Mouse (Mus musculus): ENCODE measurements around the gene Grin3a.
"Not testable (repeated sequence)": the region's sequence is repeated elsewhere in the genome, so short reads cannot be mapped to it uniquely, and the experiment has no call there.

Gene Grin3a

DNA sequence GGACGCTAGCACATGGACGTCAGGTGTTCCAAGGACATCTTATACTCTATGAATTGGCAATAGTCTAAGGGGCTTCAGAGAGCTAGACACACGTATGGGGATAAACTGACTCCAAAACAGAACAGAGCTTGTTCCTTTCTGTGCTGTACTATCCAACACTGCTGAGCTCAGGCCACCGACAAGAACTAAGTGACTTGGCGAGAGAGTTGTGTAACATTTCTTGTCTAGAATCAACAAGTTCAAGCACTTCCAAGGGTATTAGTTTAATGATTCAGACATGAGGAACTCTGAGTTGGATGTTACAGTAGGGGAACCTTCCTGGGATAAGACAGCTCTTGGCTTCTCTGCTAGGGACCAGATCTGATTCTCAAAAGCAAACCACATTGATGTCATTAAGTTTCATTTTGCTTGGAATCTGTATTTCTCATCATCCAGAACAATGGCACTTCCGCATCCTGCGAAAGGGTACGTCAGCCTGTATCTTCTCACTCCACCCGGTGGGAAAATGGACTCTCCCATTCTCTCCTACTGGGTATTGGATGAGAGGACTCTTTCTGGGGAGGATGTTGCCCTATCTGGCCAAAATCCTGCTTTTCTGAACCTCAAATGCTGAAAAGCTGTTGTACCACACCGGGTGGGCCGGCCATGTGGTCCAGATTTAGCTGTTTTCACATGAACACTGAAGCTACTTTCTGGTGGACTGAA is 165.2 kb downstream of the Grin3a start:
- no peak for DNase-seq (ENCODE audit: low spot score in 2 of 2)

DNA sequence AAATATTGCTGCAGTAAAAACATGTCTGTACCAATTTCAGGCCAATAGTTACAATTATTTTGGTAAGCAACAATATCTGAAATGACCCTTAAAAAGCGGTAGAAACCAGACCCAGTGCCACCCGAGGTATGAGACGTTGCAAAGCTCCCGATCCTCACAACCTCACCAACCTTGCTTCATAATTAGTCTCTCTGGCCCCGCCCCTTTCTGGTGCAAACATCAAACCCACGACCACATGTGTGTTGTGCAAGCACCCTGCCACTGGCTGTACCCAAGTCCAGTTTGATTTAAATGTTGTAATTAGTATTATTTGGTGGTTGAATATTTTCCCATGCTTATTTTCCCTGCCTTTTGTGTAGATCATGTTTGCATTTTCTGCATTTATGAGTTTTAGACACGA is 168.8 kb downstream of the Grin3a start:
- no peak for DNase-seq (ENCODE audit: low spot score in 2 of 2)

DNA sequence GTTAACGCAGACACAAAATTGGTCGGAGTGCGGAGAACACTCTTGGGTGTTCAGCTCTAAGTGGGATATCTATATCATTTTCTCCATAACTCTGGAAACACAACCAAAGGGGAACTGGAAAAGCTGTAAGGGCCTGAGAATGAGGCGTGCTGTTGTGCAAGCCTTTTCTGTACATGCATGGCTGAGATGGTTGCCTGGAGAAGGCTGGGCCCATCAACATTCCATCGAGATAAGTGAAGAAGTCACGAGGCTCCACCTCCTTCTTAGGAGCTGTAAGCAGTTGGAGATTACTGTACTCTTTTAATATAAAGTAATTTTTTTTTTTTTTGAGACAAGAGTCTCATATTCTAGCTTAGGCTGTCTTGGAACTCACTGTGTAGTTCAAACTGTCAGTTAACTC is 169.5 kb downstream of the Grin3a start:
- DNase-seq (ENCODE audit: low spot score in 2 of 2) = no peak

DNA sequence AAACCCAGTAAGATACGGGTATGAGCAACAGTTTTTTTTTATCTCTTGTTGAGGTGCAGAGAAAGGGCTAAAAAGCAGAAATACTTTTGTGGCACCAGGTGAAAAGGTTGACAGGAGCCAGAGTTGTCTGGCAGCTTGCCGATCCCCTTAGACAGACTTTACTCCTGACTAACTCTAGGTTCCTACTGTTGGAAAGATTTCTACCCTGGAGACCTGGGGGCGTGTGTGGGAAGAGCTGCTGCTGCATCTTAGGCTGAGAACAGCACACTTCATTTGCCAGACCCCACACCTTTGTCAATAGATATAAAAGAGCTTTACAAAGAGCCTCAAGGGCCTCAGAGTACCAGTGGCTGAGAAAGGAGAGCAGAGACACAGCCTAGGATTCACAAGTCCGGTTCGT is 180.7 kb downstream of the Grin3a start:
- DNase-seq (ENCODE audit: low spot score in 2 of 2) = no peak

DNA sequence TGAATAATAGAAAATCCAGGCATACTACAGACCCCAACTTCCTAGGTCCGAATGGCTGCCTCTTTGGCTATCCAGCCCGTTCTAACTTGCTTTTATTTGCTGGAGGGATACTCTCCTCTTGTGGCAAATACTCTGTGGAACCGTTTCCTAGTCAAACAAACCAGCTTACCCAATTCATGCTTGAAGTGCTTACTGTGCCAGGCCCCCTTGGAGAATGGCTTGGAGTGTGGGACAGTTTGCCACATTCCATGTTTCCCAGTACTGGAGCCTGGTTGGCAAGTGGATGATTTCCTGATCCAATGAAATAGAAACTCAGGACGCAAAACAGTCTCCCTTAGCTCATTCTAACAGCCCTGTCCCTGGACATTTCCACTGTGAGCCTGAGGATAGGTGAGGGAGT is 183.3 kb downstream of the Grin3a start:
- DNase-seq (ENCODE audit: low spot score in 2 of 2) = no peak

DNA sequence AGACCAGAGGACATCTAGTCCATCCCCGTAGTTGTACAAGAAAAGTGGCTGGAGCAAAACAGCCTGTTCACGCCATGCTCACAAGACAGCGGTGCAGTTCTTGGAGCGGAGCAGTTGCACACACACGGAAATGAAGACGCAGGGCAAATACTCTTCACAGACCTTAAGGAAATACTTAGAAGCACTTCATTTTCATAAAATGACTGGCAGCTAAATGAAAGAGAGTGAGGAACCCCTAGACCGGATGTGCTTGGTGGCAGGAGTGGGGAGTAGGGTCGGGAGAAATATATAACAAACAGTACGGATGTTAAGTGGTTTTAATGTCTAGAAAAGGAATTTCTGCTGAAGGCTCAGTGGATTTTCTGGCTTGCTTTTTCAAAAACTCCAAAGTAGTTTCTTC is 183.9 kb downstream of the Grin3a start:
- no peak for DNase-seq (ENCODE audit: low spot score in 2 of 2)

DNA sequence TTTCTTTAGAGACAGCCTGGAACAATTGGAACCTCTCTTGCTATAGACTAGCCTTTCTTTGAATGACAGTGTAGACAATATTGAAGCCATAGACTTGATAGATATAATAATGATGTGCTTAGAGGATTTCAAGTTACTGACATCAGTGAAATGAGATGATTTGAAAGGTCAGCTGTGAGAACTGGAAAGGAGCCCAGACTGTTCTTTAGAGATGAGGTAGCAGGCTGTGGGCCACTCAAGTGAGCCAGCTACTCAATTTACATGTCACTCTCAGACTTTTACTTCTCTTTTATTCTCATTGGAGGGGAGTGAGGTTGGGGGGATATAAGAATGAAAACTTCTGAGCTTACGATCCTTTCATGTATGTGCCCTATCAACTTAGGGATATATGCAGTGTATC is 186.1 kb downstream of the Grin3a start:
- no peak for DNase-seq (ENCODE audit: low spot score in 2 of 2)

DNA sequence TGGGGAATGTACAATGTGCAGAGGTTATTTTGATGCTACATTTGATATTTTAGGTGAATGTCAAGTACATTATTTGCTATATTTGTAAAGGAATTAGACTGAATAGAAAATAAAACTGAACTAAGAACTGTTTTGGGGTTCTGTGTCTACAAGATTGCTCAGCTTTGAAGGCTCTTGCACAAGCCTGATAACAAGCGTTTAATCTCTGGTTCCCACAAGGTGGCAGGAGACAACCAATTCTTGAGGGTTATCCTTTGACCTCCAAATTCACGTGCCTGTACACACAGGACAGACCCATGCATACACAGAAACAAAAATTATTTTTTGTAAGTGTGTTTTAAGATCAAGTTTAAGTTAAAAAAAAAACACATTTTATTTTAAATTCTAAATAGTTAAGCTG is 205.6 kb downstream of the Grin3a start:
- no peak for DNase-seq (ENCODE audit: low spot score in 2 of 2)

DNA sequence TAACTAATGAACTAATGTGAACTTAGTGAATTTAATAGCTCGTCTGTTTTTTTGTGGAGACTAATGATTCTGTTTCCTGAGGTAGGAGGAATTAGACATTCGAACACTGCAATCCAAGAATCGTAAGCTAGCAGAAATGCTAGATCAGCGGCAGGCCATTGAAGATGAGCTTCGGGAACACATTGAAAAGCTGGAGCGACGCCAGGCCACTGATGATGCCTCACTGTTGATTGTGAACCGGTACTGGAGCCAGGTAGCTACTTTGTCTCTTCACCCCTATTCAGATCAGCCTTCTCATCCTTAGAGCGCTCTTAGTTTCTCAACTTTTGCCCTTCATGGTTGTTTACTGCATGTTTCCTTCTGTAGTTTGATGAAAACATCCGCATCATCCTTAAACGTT is 207.7 kb downstream of the Grin3a start:
- DNase-seq (ENCODE audit: low spot score in 2 of 2) = no peak

DNA sequence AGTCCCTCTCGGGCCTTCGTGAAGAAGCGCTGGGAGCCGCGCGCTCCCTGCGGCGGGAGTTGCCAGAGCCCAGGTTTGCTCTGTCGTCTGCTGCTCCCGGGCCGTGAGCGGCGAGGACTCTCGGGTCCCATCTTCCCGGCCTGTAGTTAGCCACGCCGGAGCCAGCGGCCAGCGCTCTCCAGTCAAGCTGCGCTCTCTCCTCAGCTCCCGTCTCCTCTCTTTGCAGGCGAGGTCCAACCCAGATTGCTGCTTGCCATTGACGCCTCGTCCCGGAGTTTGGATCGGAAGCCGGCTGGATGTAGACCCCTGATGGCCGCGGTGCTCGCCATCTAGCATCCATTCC is 213.4 kb downstream of the Grin3a start:
- DNase-seq (ENCODE audit: low spot score in 2 of 2) = peak in 1 of 2 experiments; percentile 23

DNA sequence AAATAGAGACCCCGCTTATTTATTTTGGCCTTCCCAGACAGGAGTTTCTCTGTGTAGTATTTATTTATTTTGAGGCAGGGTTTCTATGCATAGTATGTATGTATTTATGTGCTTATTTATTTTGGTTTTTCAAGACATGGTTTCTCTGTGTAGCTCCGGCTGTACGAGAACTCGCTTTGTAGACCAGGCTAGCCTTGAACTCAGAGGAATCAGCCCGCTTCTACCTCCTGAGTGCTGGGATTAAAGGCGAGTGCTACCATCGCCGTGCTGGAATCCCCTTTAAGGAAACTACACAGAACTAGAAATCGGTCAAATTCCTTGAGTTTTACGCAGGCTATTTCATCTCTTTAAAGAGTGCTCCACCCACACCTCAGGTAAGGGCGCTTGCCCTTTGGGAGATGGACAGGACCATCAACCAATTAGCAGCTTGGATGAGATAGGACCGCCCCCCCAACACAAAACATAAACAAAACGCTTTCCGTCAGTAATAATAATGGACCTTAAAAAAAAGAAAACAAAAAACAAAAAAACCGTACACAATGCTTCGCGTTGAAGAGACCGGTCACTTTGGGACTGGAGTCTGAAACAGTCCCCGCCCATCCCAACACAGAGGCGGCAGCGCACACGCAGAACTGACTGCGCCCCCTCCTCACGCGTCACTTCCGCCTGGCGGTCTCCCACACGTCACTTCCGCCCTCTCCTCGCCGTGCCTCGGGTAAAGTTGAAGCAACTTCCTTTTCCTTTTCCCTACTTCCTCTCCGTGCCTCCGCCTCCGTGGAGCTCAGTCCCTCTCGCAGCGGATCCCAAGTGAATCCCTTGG is 214.0 kb downstream of the Grin3a start, which contains the start of gene Rnf20:
Gene Rnf20, plus strand, starts transcription at position 688 of the 820 bp plus-strand sequence.
- peak; percentile 88 to 94 for DNase-seq (ENCODE audit: low spot score in 2 of 2)

DNA sequence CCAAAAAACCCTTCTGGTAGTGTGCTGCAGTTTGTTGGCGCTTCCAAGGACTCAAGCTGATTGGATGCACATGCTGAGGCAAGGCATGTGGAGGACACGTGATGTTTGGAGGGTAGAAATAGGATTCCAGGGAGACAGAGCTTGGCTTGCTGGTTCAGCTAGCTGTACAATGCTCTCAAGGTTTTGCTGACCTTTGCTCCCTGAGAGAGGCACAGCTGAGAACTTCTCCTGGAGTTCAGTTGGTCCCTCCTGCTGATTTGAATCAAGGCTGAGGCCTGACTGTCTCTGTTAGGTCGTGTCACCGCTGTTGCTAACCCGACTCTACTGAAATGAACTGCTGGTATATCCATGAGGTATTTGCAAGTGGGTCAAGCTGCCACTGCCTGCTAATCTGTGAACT is 216.6 kb downstream of the Grin3a start:
- DNase-seq (ENCODE audit: low spot score in 2 of 2) = no peak

DNA sequence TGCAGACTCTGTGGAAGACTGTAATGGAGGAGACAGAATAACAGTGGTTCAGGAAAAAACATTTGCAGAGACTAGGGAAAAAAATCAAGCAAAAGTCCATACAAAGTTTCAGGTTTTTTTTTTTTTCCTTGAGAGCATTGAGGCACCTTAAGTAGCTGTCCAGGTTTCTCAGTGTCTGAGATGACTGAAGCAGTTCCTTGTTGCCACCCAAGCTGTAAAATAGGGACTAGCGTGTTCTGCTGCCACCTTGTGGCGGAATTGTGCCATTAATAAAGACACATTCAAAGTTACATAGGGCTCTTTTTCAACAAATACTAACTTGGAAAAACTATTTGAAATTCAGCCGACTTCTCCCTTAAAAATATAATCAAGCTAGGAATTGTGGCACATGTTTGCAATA is 218.6 kb downstream of the Grin3a start:
- peak; percentile 50 to 76 for DNase-seq (ENCODE audit: low spot score in 2 of 2)

DNA sequence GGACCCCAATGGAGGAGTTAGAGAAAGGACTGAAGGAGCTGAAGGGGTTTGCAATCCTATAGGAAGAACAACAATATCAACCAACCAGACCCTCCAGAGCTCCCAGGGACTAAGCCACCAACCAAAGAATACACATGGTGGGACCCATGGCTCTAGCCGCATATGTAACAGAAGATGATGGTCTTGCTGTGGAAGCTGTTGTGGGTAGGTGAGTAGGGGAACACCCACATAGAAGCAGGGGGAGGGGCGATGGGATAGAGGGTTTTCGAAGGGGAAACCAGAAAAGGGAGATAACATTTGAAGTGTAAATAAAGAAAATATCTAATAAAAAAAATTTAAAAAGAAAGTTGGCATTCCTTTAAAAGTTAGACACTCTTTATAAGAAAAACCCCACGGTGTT is 220.6 kb downstream of the Grin3a start:
- not testable (repeated sequence) for DNase-seq (ENCODE audit: low spot score in 2 of 2)

DNA sequence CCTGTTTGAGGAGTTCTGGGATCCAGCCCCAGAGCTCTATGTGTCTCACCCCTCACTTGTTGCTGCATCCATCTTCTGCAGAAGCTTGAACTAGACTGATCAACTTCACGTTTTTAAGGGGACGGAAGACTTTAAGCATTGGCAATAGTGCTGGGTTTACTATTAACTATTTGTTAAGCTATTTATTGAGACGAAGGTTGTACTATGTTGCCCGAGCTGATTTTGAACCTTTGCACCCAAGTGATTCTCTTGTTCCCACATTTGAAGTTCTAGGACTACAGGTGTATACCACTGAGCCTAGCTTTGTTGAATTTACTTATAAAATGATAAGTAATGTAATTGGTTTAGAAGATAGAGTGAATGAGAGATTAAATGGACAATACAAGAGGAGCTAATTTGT is 221.6 kb downstream of the Grin3a start:
- no peak for DNase-seq (ENCODE audit: low spot score in 2 of 2)

DNA sequence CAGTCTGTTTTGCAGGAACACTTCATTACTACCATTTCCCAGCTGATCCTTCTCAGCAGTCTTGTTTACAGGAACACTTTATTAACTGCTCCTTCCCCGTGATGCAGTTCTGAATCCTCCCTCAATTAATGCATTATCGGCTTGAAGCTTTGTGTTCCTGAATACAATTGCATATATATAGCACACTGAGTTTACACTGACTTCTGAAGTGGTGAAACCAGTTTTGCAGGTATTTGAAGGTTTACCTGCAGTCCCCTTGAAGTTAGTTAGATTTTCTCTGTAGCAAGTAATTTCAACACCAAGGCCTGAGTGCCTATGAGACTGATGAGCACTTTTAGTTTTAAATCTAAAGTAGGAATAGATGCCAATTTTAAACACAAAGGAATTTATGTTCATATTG is 223.3 kb downstream of the Grin3a start:
- DNase-seq (ENCODE audit: low spot score in 2 of 2) = no peak

DNA sequence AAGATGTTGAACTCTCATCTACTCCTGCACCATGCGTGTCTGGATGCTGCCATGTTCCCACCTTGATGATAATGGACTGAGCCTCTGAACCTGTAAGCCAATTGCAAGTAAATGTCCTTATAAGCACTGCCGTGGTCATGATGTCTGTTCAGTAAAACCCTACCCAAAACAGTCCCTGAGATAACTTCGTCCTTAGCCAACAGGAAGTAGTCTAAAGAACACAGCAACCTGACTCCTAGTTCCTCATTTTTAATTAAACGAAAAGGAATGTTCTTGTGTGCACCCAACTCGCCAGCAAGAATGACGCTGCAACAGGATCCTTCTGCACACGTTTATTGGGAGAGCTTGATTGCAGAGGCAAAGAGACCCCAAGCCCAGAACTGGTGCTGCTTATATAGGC is 225.7 kb downstream of the Grin3a start:
- DNase-seq (ENCODE audit: low spot score in 2 of 2) = not testable (repeated sequence)

DNA sequence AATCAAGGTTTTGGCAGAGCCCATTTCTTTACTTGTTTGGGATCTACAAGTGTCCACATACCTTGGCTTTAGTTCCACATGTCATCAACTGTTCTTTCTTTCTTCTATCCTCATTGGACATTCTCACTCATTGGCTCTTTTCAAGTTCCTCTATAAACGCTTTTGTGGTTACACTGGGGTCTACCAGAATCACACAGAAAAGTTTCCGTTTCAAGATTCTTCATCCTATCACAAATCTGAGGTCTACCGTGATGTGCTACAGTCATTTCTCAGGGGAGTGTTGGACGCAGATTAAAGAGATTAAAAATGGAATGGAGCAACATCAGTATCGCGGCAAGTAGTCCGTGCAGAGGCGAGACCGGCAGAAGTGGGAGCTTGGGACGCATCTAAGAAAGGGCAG is 228.6 kb downstream of the Grin3a start:
- no peak for DNase-seq (ENCODE audit: low spot score in 2 of 2)
